Mouse (Mus musculus) ES-E14 (cell line): ENCODE data around the gene Npas3. TPM values are rescaled to one million over a fixed set of nuclear protein-coding genes. Genes with fewer than 3 reads are reported as not detected.

Experiments
- DNase-seq: peaks from one replicate; pipeline ENCODE4 v3.0.0-alpha.2; 2013; ENCODE audit warnings: low read depth, low spot score
- H3K27ac ChIP-seq: 2 replicates; pipeline ENCODE4 v1.5.1; 2012; ENCODE audit warnings: low read depth, mild to moderate bottlenecking, low read length, moderate library complexity, mixed read lengths; ENCODE audit not compliant: poor library complexity, insufficient read depth, severe bottlenecking
- H3K36me3 ChIP-seq: 2 replicates; pipeline ENCODE4 v1.6.1; 2012; ENCODE audit warnings: mild to moderate bottlenecking, low read length, moderate library complexity, mixed read lengths; ENCODE audit not compliant: control insufficient read depth, poor library complexity, insufficient read depth, severe bottlenecking
- H3K4me1 ChIP-seq, 2 experiments: fragments of 150-350 bp in 1 of 2; sonication (generic) in 1 of 2; 2 replicates each; pipeline ENCODE4 v1.6.1; 2012; ENCODE audit warnings: low read length in 2 of 2, mild to moderate bottlenecking in 1 of 2, mixed read lengths in 1 of 2; ENCODE audit not compliant: control insufficient read depth in 2 of 2, insufficient read depth in 2 of 2, poor library complexity in 1 of 2
- H3K4me3 ChIP-seq, 2 experiments: fragments of 150-350 bp in 1 of 2; sonication (generic) in 1 of 2; 2 replicates each; pipeline ENCODE4 v1.5.1; 2012; ENCODE audit warnings: low read length in 2 of 2, low read depth in 1 of 2, mild to moderate bottlenecking in 1 of 2, mixed read lengths in 1 of 2; ENCODE audit not compliant: insufficient read depth in 1 of 2, poor library complexity in 1 of 2, severe bottlenecking in 1 of 2
- H3K9ac ChIP-seq: 2 replicates; pipeline ENCODE4 v1.6.1; 2012; ENCODE audit warnings: low read depth, mild to moderate bottlenecking, low read length, mixed read lengths; ENCODE audit not compliant: poor library complexity, insufficient read depth, severe bottlenecking
- H3K9me3 ChIP-seq: fragments of 150-350 bp; sonication (generic); 2 replicates; pipeline ENCODE4 v1.6.1; 2012; ENCODE audit warnings: low read depth, mild to moderate bottlenecking, low read length; ENCODE audit not compliant: control insufficient read depth, insufficient read depth
- CHD2 ChIP-seq: IDR thresholded peaks from 2 replicates; pipeline ENCODE4 v1.6.1; 2014; ENCODE audit warnings: mild to moderate bottlenecking, low read depth, low read length, inconsistent platforms
- HCFC1 ChIP-seq: IDR thresholded peaks from 2 replicates; pipeline ENCODE4 v1.6.1; 2012; ENCODE audit warnings: low read length, inconsistent platforms, borderline replicate concordance; ENCODE audit not compliant: insufficient read depth
- MAFK ChIP-seq: IDR thresholded peaks from 2 replicates; pipeline ENCODE4 v1.6.1; 2014; ENCODE audit warnings: mild to moderate bottlenecking, low read depth, low read length, inconsistent platforms; ENCODE audit not compliant: insufficient read depth
- ZC3H11A ChIP-seq: IDR thresholded peaks from 2 replicates; pipeline ENCODE4 v1.6.1; 2012; ENCODE audit warnings: low read depth, mild to moderate bottlenecking, inconsistent platforms, low read length, borderline replicate concordance
- ZNF384 ChIP-seq: IDR thresholded peaks from 2 replicates; pipeline ENCODE4 v1.6.1; 2012; ENCODE audit warnings: low read depth, low read length, inconsistent platforms
- in situ Hi-C, 2 experiments: fragments of 600-800 bp; cut with MboI; formaldehyde crosslinking; loops; one replicate each; pipeline ENCODE4 v1.15.1; 2025; ENCODE audit warnings: low sequenced_read_pairs in 2 of 2, inconsistent platforms in 1 of 2; ENCODE audit not compliant: unreplicated experiment in 2 of 2
- total RNA-seq: library from RNA; depleted of rRNA; stranded (reverse); fragments of 300-350 nt; gene quantifications from 2 replicates; pipeline ENCODE4 v1.2.3, GENCODE M21; 2012

Npas3 gene
- total RNA-seq, 1 experiment = 1.2 TPM

GRCm38 (mm10) chr12:54046824-54047223, 798.3 kb downstream of the Npas3 start:
- H3K4me1 ChIP-seq = peaks cover 3 to 13% of the 10 kb centered on the region in 2 experiments
- no peaks in the 10 kb centered on the region for H3K36me3 ChIP-seq
- 0 out of 2 replicates have a peak overlapping the region, but pooled peaks have one; percentile 47 for H3K27ac ChIP-seq
- no peak for DNase-seq
- H3K9ac ChIP-seq = no peak overlapping the region
- in situ Hi-C loops = no loop called here
- H3K9me3 ChIP-seq = no peaks in the 10 kb centered on the region
- no peak overlapping the region for H3K4me3 ChIP-seq
- TF ChIP-seq MAFK (no peak), ZNF384 (no peak), HCFC1 (no peak), ZC3H11A (no peak), CHD2 (no peak)

- Histone ChIP-seq H3K36me3 (no peaks in the 10 kb centered on the region), H3K9me3 (no peaks in the 10 kb centered on the region), H3K4me1 (peaks cover 3 to 13% of the 10 kb centered on the region in 2 experiments), H3K27ac (no peak overlapping the region), H3K4me3 (no peak overlapping the region), H3K9ac (no peak overlapping the region)
- TF ChIP-seq MAFK = no peak
- no peak for TF ChIP-seq HCFC1
- no peak for TF ChIP-seq ZC3H11A
- no peak for TF ChIP-seq CHD2
- no peak for TF ChIP-seq ZNF384
- in situ Hi-C loops = no loop called here
- no peak for DNase-seq
These were observed 799.6 kb downstream of the Npas3 start for GRCm38 (mm10) chr12:54048126-54048525.

- Histone ChIP-seq H3K4me1 (peaks cover 3 to 12% of the 10 kb centered on the region in 2 experiments), H3K4me3 (no peak overlapping the region), H3K36me3 (no peaks in the 10 kb centered on the region), H3K9ac (no peak overlapping the region), H3K27ac (no peak overlapping the region), H3K9me3 (no peaks in the 10 kb centered on the region)
- DNase-seq = no peak
- in situ Hi-C loops = no loop called here
- no peak for TF ChIP-seq ZNF384
- no peak for TF ChIP-seq ZC3H11A
- no peak for TF ChIP-seq CHD2
- TF ChIP-seq HCFC1 = no peak
- TF ChIP-seq MAFK = no peak
These were observed 801.4 kb downstream of the Npas3 start for GRCm38 (mm10) chr12:54049926-54050325.

GRCm38 (mm10) chr12:54052939-54053338, 804.5 kb downstream of the Npas3 start:
- TF ChIP-seq MAFK (no peak), HCFC1 (no peak), CHD2 (no peak), ZC3H11A (no peak), ZNF384 (no peak)
- no peak overlapping the region for H3K27ac ChIP-seq
- in situ Hi-C loops = no loop called here
- H3K9me3 ChIP-seq = no peaks in the 10 kb centered on the region
- no peak overlapping the region for H3K4me3 ChIP-seq
- H3K36me3 ChIP-seq = no peaks in the 10 kb centered on the region
- H3K4me1 ChIP-seq = peaks cover 0 to 3% of the 10 kb centered on the region in 2 experiments; a peak in 1 of 4 replicates
- no peak for DNase-seq
- H3K9ac ChIP-seq = no peak overlapping the region

DNA sequence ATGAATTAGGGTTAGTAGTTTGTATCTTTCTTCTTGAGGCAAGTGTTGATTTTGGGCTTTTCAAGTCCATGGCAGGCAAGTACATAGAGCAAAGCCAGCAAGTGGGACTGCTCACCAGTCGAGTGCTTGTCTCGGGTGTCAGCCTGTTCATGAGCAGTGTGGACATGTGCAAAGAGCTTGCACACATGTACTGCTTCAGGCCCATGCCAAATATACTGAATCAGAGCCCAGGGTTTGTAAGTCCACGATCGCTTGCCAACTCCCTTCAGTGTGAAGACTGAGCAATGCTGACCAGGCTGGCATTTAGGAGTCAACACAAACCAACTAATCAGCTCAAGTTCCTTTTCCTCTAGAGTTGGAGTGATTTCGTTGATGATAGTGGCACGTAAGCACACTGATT, 805.1 kb downstream of the Npas3 start:
- TF ChIP-seq HCFC1 = no peak
- TF ChIP-seq MAFK = no peak
- no peak for TF ChIP-seq ZNF384
- TF ChIP-seq CHD2 = no peak
- TF ChIP-seq ZC3H11A = no peak
- H3K36me3 ChIP-seq = no peaks in the 10 kb centered on the region
- no peak overlapping the region for H3K9ac ChIP-seq
- in situ Hi-C loops = no loop called here
- H3K27ac ChIP-seq = no peak overlapping the region
- peaks cover 0 to 1% of the 10 kb centered on the region in 2 experiments; a peak in 1 of 4 replicates for H3K4me1 ChIP-seq
- no peak overlapping the region for H3K4me3 ChIP-seq
- DNase-seq = no peak
- H3K9me3 ChIP-seq = no peaks in the 10 kb centered on the region
